Mouse (Mus musculus): Measurements from ENCODE around the gene Bpi.

The Bpi gene

GRCm38 (mm10) chr2:158285655-158286054 is 27.8 kb downstream of the Bpi start:
- no peak for DNase-seq (ENCODE audit: low spot score)

GRCm38 (mm10) chr2:158295700-158296099 is 37.8 kb downstream of the Bpi start:
- DNase-seq (ENCODE audit: low spot score): no peak

- DNase-seq (ENCODE audit: low spot score): no peak
Measured at GRCm38 (mm10) chr2:158299203-158299602, 41.3 kb downstream of the Bpi start.

- DNase-seq (ENCODE audit: low spot score): no peak
Measured at GRCm38 (mm10) chr2:158299731-158300130, 41.8 kb downstream of the Bpi start.

GRCm38 (mm10) chr2:158302807-158303206 is 44.9 kb downstream of the Bpi start:
- no peak for DNase-seq (ENCODE audit: low spot score)

- DNase-seq (ENCODE audit: low spot score): peak; percentile 18
Measured at GRCm38 (mm10) chr2:158305948-158306695, 48.2 kb downstream of the Bpi start, which contains the start of gene Lbp. Lbp (plus strand) TSS chr2:158306493.

GRCm38 (mm10) chr2:158306696-158307049 is 48.8 kb downstream of the Bpi start:
- no peak for DNase-seq (ENCODE audit: low spot score)

GRCm38 (mm10) chr2:158308276-158308675 is 50.4 kb downstream of the Bpi start:
- DNase-seq (ENCODE audit: low spot score): no peak

GRCm38 (mm10) chr2:158313089-158313488 is 55.2 kb downstream of the Bpi start:
- DNase-seq (ENCODE audit: low spot score): no peak

GRCm38 (mm10) chr2:158316371-158316770 is 58.5 kb downstream of the Bpi start:
- DNase-seq (ENCODE audit: low spot score): no peak

- DNase-seq (ENCODE audit: low spot score): peak; percentile 22
Measured at GRCm38 (mm10) chr2:158317026-158317425, 59.1 kb downstream of the Bpi start.

GRCm38 (mm10) chr2:158321596-158321995 is 63.7 kb downstream of the Bpi start:
- no peak for DNase-seq (ENCODE audit: low spot score)

- no peak for DNase-seq (ENCODE audit: low spot score)
Measured at GRCm38 (mm10) chr2:158322845-158323244, 65.0 kb downstream of the Bpi start.

GRCm38 (mm10) chr2:158324531-158325190 is 66.8 kb downstream of the Bpi start:
- DNase-seq (ENCODE audit: low spot score): no peak

- DNase-seq (ENCODE audit: low spot score): no peak
Measured at GRCm38 (mm10) chr2:158325609-158326008, 67.7 kb downstream of the Bpi start.
